Mouse (Mus musculus): ENCODE data around the gene Pde3b. TPM values are rescaled to one million over a fixed set of nuclear protein-coding genes. Genes with fewer than 3 reads are reported as not detected.
A peak's percentile ranks its signal among the peaks of the same experiment; 100 is the strongest.

Pde3b gene
- total and polyA plus RNA-seq, 3 experiments = 0.12 to 14.7 (median 0.82) TPM

DNA sequence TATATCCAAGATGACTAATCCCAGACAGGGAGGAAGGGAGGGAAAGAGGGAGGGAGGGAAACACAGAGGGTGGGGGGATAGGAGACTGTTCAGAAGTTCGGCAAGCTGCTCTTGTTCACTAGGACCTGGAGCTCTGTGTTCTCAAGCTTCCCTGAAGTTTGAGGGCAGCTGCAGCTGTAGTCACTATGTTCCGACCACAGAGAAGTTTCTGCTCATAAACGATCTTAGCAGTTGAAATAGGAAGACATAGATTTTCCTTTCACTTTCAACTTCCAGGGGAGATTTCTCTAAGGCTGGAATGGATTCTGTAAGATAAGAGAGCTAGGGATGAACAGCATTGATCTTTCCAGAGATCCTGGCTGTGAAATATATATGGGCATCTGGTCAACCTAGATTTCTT lies 161.8 kb downstream of the Pde3b start:
- Histone ChIP-seq H3K4me1 (ENCODE audit: insufficient read depth, low read depth, low read length) (peaks cover 14% of the 10 kb centered on the region; the same call in 1 of the 2 replicates), H3K36me3 (replicated peaks) (no peaks in the 10 kb centered on the region), H3K9me3 (replicated peaks) (no peaks in the 10 kb centered on the region; the same call in 1 of the 2 replicates), H3K27me3 (ENCODE audit: insufficient read depth, low read length) (peaks cover 4% of the 10 kb centered on the region; the same call in 1 of the 2 replicates), H3K4me3 (ENCODE audit: low read depth, low read length) (no peak overlapping the region)
- DNase-seq (ENCODE audit: low spot score) = no peak
- TF ChIP-seq GATA2 (IDR thresholded peaks at IDR 0.05; ENCODE audit: borderline replicate concordance, low read depth, low read length) (no peak), TAL1 (conservative IDR thresholded peaks at IDR 0.05; ENCODE audit: low read depth, low read length) (no peak), POLR2AphosphoS5 (IDR thresholded peaks at IDR 0.05; ENCODE audit: insufficient replicate concordance, low read depth, low read length) (no peak), CTCF (IDR thresholded peaks at IDR 0.05; ENCODE audit: low read depth, low read length) (no peak), GATA1 (IDR thresholded peaks at IDR 0.05; ENCODE audit: borderline replicate concordance, low read length) (no peak)
- no peak for ATAC-seq (ENCODE audit: extremely low read depth, insufficient number of reproducible peaks, low FRiP score, poor library complexity, severe bottlenecking)

DNA sequence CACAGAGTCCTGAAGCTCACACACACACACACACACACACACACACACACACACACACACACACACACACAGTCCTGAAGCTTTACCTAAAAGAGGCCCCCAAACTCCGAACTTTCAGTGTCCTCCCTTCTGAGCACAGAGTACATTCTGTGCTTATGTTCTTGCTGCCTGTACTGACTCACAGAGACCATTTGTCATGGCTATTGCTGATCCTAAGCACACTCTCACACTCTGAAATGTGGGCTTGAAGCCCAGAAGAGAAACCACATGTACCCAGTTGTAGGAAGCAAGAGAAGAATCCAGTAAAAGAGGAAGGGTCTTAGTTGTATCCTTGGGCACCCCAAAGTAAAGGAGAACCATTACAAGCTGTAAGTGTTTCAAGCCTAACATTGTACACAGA lies 162.6 kb downstream of the Pde3b start:
- H3K4me3 ChIP-seq (ENCODE audit: low read depth, low read length) = no peak overlapping the region

GRCm38 (mm10) chr7:114580426-114580825 lies 165.3 kb downstream of the Pde3b start:
- no peak for ATAC-seq (ENCODE audit: extremely low read depth, insufficient number of reproducible peaks, low FRiP score, poor library complexity, severe bottlenecking)
- H3K27me3 ChIP-seq (ENCODE audit: insufficient read depth, low read length) = peaks cover 4% of the 10 kb centered on the region; the same call in 1 of the 2 replicates

More for the DNA sequence above, 162.6 kb downstream of the Pde3b start:
- no peaks in the 10 kb centered on the region for H3K36me3 ChIP-seq (replicated peaks)
- no peaks in the 10 kb centered on the region; the same call in 1 of the 2 replicates for H3K9me3 ChIP-seq (replicated peaks)
- H3K27me3 ChIP-seq (ENCODE audit: insufficient read depth, low read length) = peaks cover 4% of the 10 kb centered on the region; the same call in 1 of the 2 replicates
- ATAC-seq (ENCODE audit: extremely low read depth, insufficient number of reproducible peaks, low FRiP score, poor library complexity, severe bottlenecking) (no peak), DNase-seq (ENCODE audit: low spot score) (no peak)
- peaks cover 14% of the 10 kb centered on the region; the same call in 1 of the 2 replicates for H3K4me1 ChIP-seq (ENCODE audit: insufficient read depth, low read depth, low read length)
- TF ChIP-seq GATA2 (IDR thresholded peaks at IDR 0.05; ENCODE audit: borderline replicate concordance, low read depth, low read length) = no peak
- no peak for TF ChIP-seq GATA1 (IDR thresholded peaks at IDR 0.05; ENCODE audit: borderline replicate concordance, low read length)
- no peak for TF ChIP-seq CTCF (IDR thresholded peaks at IDR 0.05; ENCODE audit: low read depth, low read length)
- TF ChIP-seq TAL1 (conservative IDR thresholded peaks at IDR 0.05; ENCODE audit: low read depth, low read length) = no peak
- TF ChIP-seq POLR2AphosphoS5 (IDR thresholded peaks at IDR 0.05; ENCODE audit: insufficient replicate concordance, low read depth, low read length) = no peak

DNA sequence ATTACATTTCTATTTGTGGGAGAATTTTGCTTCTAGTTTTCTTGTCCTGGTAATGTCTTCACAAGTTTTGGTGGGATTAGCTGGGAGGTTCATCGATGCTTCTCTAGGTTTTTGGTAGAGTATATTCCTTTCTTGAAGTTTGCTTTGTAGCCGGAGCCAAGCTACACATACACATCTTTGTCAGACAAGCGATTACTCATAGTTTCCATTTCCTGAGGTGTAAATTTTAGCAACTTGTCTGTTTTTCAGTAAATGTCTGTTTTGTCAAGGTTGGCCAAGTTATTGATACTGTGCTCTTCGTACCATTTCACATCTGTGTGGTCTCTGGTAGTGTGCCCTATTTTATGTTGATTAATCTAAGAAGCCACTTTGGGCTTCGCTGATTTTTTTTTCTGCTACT lies 166.1 kb downstream of the Pde3b start:
- ATAC-seq (ENCODE audit: extremely low read depth, insufficient number of reproducible peaks, low FRiP score, poor library complexity, severe bottlenecking) = no peak
- Histone ChIP-seq H3K27me3 (ENCODE audit: insufficient read depth, low read length) (peaks cover 4% of the 10 kb centered on the region; the same call in 1 of the 2 replicates), H3K36me3 (replicated peaks) (no peaks in the 10 kb centered on the region), H3K9me3 (replicated peaks) (no peaks in the 10 kb centered on the region), H3K4me3 (ENCODE audit: low read depth, low read length) (no peak overlapping the region), H3K4me1 (ENCODE audit: insufficient read depth, low read depth, low read length) (peaks cover 14% of the 10 kb centered on the region; the same call in 1 of the 2 replicates)
- no peak for TF ChIP-seq GATA2 (IDR thresholded peaks at IDR 0.05; ENCODE audit: borderline replicate concordance, low read depth, low read length)
- TF ChIP-seq GATA1 (IDR thresholded peaks at IDR 0.05; ENCODE audit: borderline replicate concordance, low read length) = no peak
- no peak for TF ChIP-seq POLR2AphosphoS5 (IDR thresholded peaks at IDR 0.05; ENCODE audit: insufficient replicate concordance, low read depth, low read length)
- no peak for TF ChIP-seq TAL1 (conservative IDR thresholded peaks at IDR 0.05; ENCODE audit: low read depth, low read length)
- no peak for TF ChIP-seq CTCF (IDR thresholded peaks at IDR 0.05; ENCODE audit: low read depth, low read length)
- no peak for DNase-seq (ENCODE audit: low spot score)

More at GRCm38 (mm10) chr7:114580426-114580825, 165.3 kb downstream of the Pde3b start:
- Histone ChIP-seq H3K4me1 (ENCODE audit: insufficient read depth, low read depth, low read length) (peaks cover 14% of the 10 kb centered on the region; the same call in 1 of the 2 replicates), H3K4me3 (ENCODE audit: low read depth, low read length) (no peak overlapping the region), H3K36me3 (replicated peaks) (no peaks in the 10 kb centered on the region), H3K9me3 (replicated peaks) (no peaks in the 10 kb centered on the region)
- TF ChIP-seq GATA1 (IDR thresholded peaks at IDR 0.05; ENCODE audit: borderline replicate concordance, low read length) (no peak), TAL1 (conservative IDR thresholded peaks at IDR 0.05; ENCODE audit: low read depth, low read length) (no peak), CTCF (IDR thresholded peaks at IDR 0.05; ENCODE audit: low read depth, low read length) (peak; percentile 29; the same call in 1 of the 2 replicates), POLR2AphosphoS5 (IDR thresholded peaks at IDR 0.05; ENCODE audit: insufficient replicate concordance, low read depth, low read length) (no peak), GATA2 (IDR thresholded peaks at IDR 0.05; ENCODE audit: borderline replicate concordance, low read depth, low read length) (no peak)
- DNase-seq (ENCODE audit: low spot score) = no peak

DNA sequence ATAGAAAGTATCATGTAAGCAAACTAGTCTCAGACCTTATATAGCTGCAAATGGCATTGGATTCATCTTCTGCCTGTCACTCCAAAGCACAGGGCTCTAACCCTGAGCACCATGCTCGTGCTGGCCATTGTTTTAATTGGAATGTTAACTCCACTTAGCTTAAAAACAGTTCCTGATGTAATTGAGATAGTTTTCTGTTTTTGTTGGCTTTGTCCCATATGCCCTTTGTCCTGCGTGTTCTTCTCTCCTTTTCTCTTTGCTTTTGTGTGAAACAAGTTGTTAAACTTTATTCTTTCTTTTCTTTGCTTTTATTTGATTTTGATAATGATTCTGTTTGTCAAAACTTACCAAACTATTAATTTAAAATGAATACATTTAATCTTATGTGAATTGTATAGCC lies 167.4 kb downstream of the Pde3b start:
- no peaks in the 10 kb centered on the region for H3K9me3 ChIP-seq (replicated peaks)
- no peaks in the 10 kb centered on the region for H3K27me3 ChIP-seq (ENCODE audit: insufficient read depth, low read length)
- no peak for DNase-seq (ENCODE audit: low spot score)
- H3K4me3 ChIP-seq (ENCODE audit: low read depth, low read length) = no peak overlapping the region
- peaks cover 6% of the 10 kb centered on the region; the same call in 1 of the 2 replicates for H3K4me1 ChIP-seq (ENCODE audit: insufficient read depth, low read depth, low read length)
- TF ChIP-seq TAL1 (conservative IDR thresholded peaks at IDR 0.05; ENCODE audit: low read depth, low read length) (no peak), GATA2 (IDR thresholded peaks at IDR 0.05; ENCODE audit: borderline replicate concordance, low read depth, low read length) (no peak), CTCF (IDR thresholded peaks at IDR 0.05; ENCODE audit: low read depth, low read length) (no peak), POLR2AphosphoS5 (IDR thresholded peaks at IDR 0.05; ENCODE audit: insufficient replicate concordance, low read depth, low read length) (no peak), GATA1 (IDR thresholded peaks at IDR 0.05; ENCODE audit: borderline replicate concordance, low read length) (no peak)
- ATAC-seq (ENCODE audit: extremely low read depth, insufficient number of reproducible peaks, low FRiP score, poor library complexity, severe bottlenecking) = no peak
- no peaks in the 10 kb centered on the region for H3K36me3 ChIP-seq (replicated peaks)

Other genes with a start within 250 kb of the Pde3b start
- 148 and 156 TPM in 2 replicates for gene Copb1, start 160.6 kb upstream of the Pde3b start, total RNA-seq (2014; fragmentation: Nextera tagmentation)
- gene Copb1, start 160.6 kb upstream of the Pde3b start, total RNA-seq (2017) = 87.1 and 99.9 TPM in 2 replicates
- gene Copb1, start 160.6 kb upstream of the Pde3b start, polyA plus RNA-seq (2012) = 19.6 and 28.5 TPM in 2 replicates
- gene Psma1, start 139.2 kb upstream of the Pde3b start, total RNA-seq (2014; fragmentation: Nextera tagmentation) = 338 and 390 TPM in 2 replicates
- gene Psma1, start 139.2 kb upstream of the Pde3b start, total RNA-seq (2017) = 397 and 416 TPM in 2 replicates
- 10.4 and 14.6 TPM in 2 replicates for gene Psma1, start 139.2 kb upstream of the Pde3b start, polyA plus RNA-seq (2012)
- not detected in 2 replicates for gene Cyp2r1, start 147.7 kb downstream of the Pde3b start, total RNA-seq (2014; fragmentation: Nextera tagmentation)
- gene Cyp2r1, start 147.7 kb downstream of the Pde3b start, total RNA-seq (2017) = 0.06 and 0.16 TPM in 2 replicates
- gene Cyp2r1, start 147.7 kb downstream of the Pde3b start, polyA plus RNA-seq (2012) = not detected in 2 replicates
- 5.4 TPM in 1 of 2 replicates, not detected in the other for gene Calca, start 221.1 kb downstream of the Pde3b start, total RNA-seq (2014; fragmentation: Nextera tagmentation)
- 1.7 and 2.1 TPM in 2 replicates for gene Calca, start 221.1 kb downstream of the Pde3b start, total RNA-seq (2017)
- 0.47 TPM in 1 of 2 replicates, not detected in the other for gene Calca, start 221.1 kb downstream of the Pde3b start, polyA plus RNA-seq (2012)

All from G1E (cell line).